Mouse (Mus musculus) stomach, embryonic 14.5 days (tissue): ENCODE measurements at regions not wholly inside any gene's neighbourhood (a gene's known extent, or its start where the extent isn't known, plus 50 kb on each side); places are given as distances from the start of the nearest gene placed in this dataset.

Source experiments
- ATAC-seq: fragments of 200-750 bp; cut with Nextera tagmentation; 2 replicates; pipeline ENCODE4 v1.8.0; 2017; ENCODE audit warnings: low read depth, moderate TSS enrichment; ENCODE audit not compliant: insufficient number of reproducible peaks, insufficient read depth, low FRiP score
- H3K27ac ChIP-seq: fragments of 300-500 bp; sonication (generic); 2 replicates; pipeline ENCODE4 v1.5.1; 2014; ENCODE audit warnings: mild to moderate bottlenecking, low read length, moderate library complexity, mixed read lengths
- H3K27me3 ChIP-seq: fragments of 300-500 bp; sonication (generic); 2 replicates; pipeline ENCODE4 v1.6.1; 2014; ENCODE audit warnings: low read length, control low read depth, mixed read lengths; ENCODE audit not compliant: control insufficient read depth, insufficient read depth
- H3K36me3 ChIP-seq: fragments of 300-500 bp; sonication (generic); 2 replicates; pipeline ENCODE4 v1.6.1; 2014; ENCODE audit warnings: mild to moderate bottlenecking, control low read depth, low read length, moderate library complexity, mixed read lengths; ENCODE audit not compliant: control insufficient read depth, insufficient read depth
- H3K4me1 ChIP-seq: fragments of 300-500 bp; sonication (generic); 2 replicates; pipeline ENCODE4 v1.6.1; 2014; ENCODE audit warnings: low read length, control low read depth, mixed read lengths; ENCODE audit not compliant: control insufficient read depth, insufficient read depth
- H3K4me2 ChIP-seq: fragments of 300-500 bp; sonication (generic); replicated peaks from 2 replicates; pipeline ENCODE4 v1.6.1; 2014; ENCODE audit warnings: low read depth, low read length, control low read depth
- H3K4me3 ChIP-seq: fragments of 300-500 bp; sonication (generic); 2 replicates; pipeline ENCODE4 v1.5.1; 2014; ENCODE audit warnings: low read depth, low read length, control low read depth
- H3K9ac ChIP-seq: fragments of 300-500 bp; sonication (generic); replicated peaks from 2 replicates; pipeline ENCODE4 v1.6.1; 2014; ENCODE audit warnings: low read depth, mild to moderate bottlenecking, control low read depth, low read length, moderate library complexity, mixed read lengths
- H3K9me3 ChIP-seq: fragments of 300-500 bp; sonication (generic); 2 replicates; pipeline ENCODE4 v1.6.1; 2016; ENCODE audit warnings: low read depth, low read length, control low read depth; ENCODE audit not compliant: control insufficient read depth
- WGBS: fragments of 180-500 bp; shearing (Covaris S2); extraction: QIAGEN DNeasy Blood & Tissue Kit; methylation state at CpG from one replicate; pipeline ENCODE4 v1.1.7; 2014; 5-methylcytosine and 5-hydroxymethylcytosine counted together

DNA sequence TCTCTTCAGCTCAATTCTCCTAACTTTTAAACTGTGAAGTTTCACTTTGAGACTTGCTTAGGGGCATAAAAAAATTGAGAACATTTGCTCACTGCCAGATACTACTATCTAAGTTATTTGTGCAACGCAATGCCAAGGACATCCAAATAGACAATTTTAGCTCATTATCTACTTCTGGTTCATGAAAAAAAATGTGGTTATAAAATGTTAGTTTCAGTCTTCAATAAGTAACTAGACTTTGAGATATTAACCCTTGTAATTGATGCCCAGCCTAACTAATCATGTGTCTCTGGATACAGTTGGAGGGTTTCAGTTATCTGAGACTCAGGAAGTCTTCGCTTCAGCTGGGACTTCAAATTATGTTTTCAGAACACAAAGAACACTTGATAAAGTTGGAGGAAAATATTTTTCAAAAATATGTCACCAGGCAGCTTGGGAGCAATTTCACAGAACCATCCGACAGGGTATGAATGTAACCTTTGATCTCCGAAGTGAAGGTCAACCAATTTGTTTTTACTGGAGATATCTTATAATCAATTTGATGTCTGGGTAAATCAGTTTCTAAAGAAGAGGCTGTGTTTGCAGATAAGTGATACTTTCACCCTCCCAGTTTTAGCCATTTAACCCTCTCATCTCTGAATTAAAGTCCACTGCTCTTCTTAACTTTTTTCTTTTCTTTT, 313.3 kb downstream of the Rnls start:
- H3K4me1 ChIP-seq, result no peaks in the 10 kb centered on the region
- ATAC-seq, result no peak
- no peak overlapping the region for H3K9ac ChIP-seq
- WGBS, result 64% methylated on average over 4 of the region's 4 CpGs
- no peak overlapping the region for H3K4me2 ChIP-seq
- no peak overlapping the region for H3K27ac ChIP-seq
- H3K27me3 ChIP-seq, result no peaks in the 10 kb centered on the region
- H3K4me3 ChIP-seq, result no peak overlapping the region
- no peaks in the 10 kb centered on the region for H3K36me3 ChIP-seq
- H3K9me3 ChIP-seq, result no peaks in the 10 kb centered on the region

DNA sequence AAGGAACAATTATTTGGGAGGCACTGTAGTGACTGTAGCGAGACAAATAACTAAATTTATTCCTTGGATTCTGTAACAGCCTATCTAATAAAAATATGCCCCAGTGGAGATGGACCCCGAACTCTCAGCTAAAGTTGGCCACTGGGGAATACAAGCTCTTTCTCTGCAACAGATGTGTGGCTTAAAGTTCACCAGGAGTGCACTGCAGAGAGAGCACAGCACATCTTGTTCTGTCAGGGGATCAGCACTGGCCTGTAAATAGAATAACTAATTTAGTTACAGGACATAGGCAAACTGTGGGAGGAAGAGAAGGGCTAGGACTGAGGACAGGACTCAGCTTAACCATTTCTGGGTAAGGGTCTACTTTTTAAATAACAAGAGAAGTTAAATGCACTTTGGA, 312.1 kb downstream of the Rnls start:
- no peak for ATAC-seq
- H3K9ac ChIP-seq, result no peak overlapping the region
- H3K9me3 ChIP-seq, result no peaks in the 10 kb centered on the region
- WGBS, result 79% methylated on average over 2 of the region's 2 CpGs
- no peaks in the 10 kb centered on the region for H3K36me3 ChIP-seq
- no peak overlapping the region for H3K27ac ChIP-seq
- H3K4me1 ChIP-seq, result no peaks in the 10 kb centered on the region
- H3K4me3 ChIP-seq, result no peak overlapping the region
- H3K4me2 ChIP-seq, result no peak overlapping the region
- H3K27me3 ChIP-seq, result no peaks in the 10 kb centered on the region

DNA sequence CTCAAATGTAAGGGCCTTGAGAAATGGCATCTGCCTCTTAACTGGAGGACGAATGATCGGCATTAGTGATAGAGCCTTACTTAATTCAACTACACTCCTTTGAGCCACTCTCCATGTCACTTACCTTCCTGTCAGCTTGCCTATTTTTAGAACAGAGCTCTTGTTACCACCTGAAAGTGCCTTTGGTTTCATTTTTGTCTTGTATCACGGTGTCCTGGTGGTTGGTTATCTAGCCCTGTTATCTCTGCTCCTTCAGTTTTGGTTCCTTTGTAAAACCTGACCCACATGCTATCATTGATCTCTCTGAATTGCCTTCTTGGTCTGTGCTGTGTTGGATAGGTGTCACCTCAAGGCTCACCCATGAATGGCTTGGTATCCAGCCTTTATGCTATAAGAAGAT, 310.6 kb downstream of the Rnls start:
- WGBS, result 84% methylated on average over 3 of the region's 3 CpGs
- no peak for ATAC-seq
- Histone ChIP-seq H3K4me1 (no peaks in the 10 kb centered on the region), H3K27ac (no peak overlapping the region), H3K36me3 (no peaks in the 10 kb centered on the region), H3K9ac (no peak overlapping the region), H3K4me2 (no peak overlapping the region), H3K4me3 (no peak overlapping the region), H3K27me3 (no peaks in the 10 kb centered on the region), H3K9me3 (no peaks in the 10 kb centered on the region)

DNA sequence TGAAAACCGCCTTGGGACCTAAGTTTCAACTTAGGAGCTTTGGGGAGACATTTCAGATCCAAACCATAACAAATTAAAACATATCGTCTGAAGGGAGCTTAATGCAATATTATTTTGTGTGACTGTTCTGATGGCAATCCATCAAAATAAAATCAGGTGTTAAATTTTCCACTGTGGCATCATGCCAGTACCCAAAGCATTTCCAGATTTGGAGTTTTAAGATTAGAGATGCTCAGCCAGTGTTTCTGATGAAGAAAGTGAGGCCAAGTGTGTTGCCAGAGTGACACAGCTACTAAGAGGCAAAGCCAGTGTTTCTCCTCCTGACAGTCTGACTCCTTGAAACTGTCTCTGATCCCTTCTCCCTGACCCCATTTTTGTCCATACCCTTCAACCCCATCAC, 308.7 kb downstream of the Rnls start:
- H3K9ac ChIP-seq, result no peak overlapping the region
- H3K36me3 ChIP-seq, result no peaks in the 10 kb centered on the region
- H3K27me3 ChIP-seq, result no peaks in the 10 kb centered on the region
- ATAC-seq, result no peak
- no peaks in the 10 kb centered on the region for H3K9me3 ChIP-seq
- H3K27ac ChIP-seq, result no peak overlapping the region
- WGBS, result 41% methylated on average over 2 of the region's 2 CpGs
- no peak overlapping the region for H3K4me2 ChIP-seq
- no peak overlapping the region for H3K4me3 ChIP-seq
- no peaks in the 10 kb centered on the region for H3K4me1 ChIP-seq

GRCm38 (mm10) chr19:33084683-33085082, 307.4 kb downstream of the Rnls start:
- WGBS, result 88% methylated on average over 5 of the region's 5 CpGs
- ATAC-seq, result no peak
- H3K9me3 ChIP-seq, result no peaks in the 10 kb centered on the region

More at GRCm38 (mm10) chr19:33084683-33085082, 307.4 kb downstream of the Rnls start:
- Histone ChIP-seq H3K4me2 (no peak overlapping the region), H3K36me3 (no peaks in the 10 kb centered on the region), H3K4me3 (no peak overlapping the region), H3K9ac (no peak overlapping the region), H3K27me3 (no peaks in the 10 kb centered on the region), H3K4me1 (no peaks in the 10 kb centered on the region), H3K27ac (no peak overlapping the region)
